Mouse (Mus musculus): ENCODE measurements around the gene Cinp.

GRCm38 (mm10) chr12:110902106-110902505 is 13.2 kb upstream of the Cinp start:
- TF ChIP-seq CTCF (IDR thresholded peaks at IDR 0.05) (no peak), POLR2A (IDR thresholded peaks at IDR 0.05; ENCODE audit: insufficient read depth, low read depth, low read length) (no peak), EP300 (IDR thresholded peaks at IDR 0.05; ENCODE audit: insufficient read depth, low read depth, low read length) (no peak)

Data from heart, adult 2 months (tissue).